Mouse (Mus musculus) neural tube, embryonic 12.5 days (tissue): ENCODE data around the gene Sorl1. TPM values are rescaled to one million over a fixed set of nuclear protein-coding genes. Genes with fewer than 3 reads are reported as not detected.
A peak's percentile ranks its signal among the peaks of the same experiment; 100 is the strongest.

ENCODE experiments used
- ATAC-seq: fragments of 200-750 bp; cut with Nextera tagmentation; 2 replicates; pipeline ENCODE4 v1.8.0; 2017; ENCODE audit warnings: low read depth, mild to moderate bottlenecking, moderate TSS enrichment, moderate library complexity; ENCODE audit not compliant: low FRiP score
- H3K27ac ChIP-seq: fragments of 300-500 bp; sonication (generic); 2 replicates; pipeline ENCODE4 v1.5.1; 2016
- H3K27me3 ChIP-seq: fragments of 300-500 bp; sonication (generic); replicated peaks from 2 replicates; pipeline ENCODE4 v1.6.1; 2016; ENCODE audit warnings: mild to moderate bottlenecking
- H3K36me3 ChIP-seq: fragments of 300-500 bp; sonication (generic); 2 replicates; pipeline ENCODE4 v1.6.1; 2016; ENCODE audit warnings: mild to moderate bottlenecking
- H3K4me1 ChIP-seq: fragments of 300-500 bp; sonication (generic); 2 replicates; pipeline ENCODE4 v1.6.1; 2016
- H3K4me2 ChIP-seq: fragments of 300-500 bp; sonication (generic); replicated peaks from 2 replicates; pipeline ENCODE4 v1.6.1; 2016; ENCODE audit warnings: mild to moderate bottlenecking
- H3K4me3 ChIP-seq: fragments of 300-500 bp; sonication (generic); 2 replicates; pipeline ENCODE4 v1.5.1; 2016
- H3K9ac ChIP-seq: fragments of 300-500 bp; sonication (generic); 2 replicates; pipeline ENCODE4 v1.6.1; 2016; ENCODE audit warnings: mild to moderate bottlenecking
- H3K9me3 ChIP-seq: fragments of 300-500 bp; sonication (generic); 2 replicates; pipeline ENCODE4 v1.6.1; 2016; ENCODE audit warnings: mild to moderate bottlenecking
- WGBS: fragments of 180-500 bp; shearing (Covaris S2); methylation state at CpG from one replicate; pipeline ENCODE4 v1.1.7; 2016; 5-methylcytosine and 5-hydroxymethylcytosine counted together
- polyA plus RNA-seq: library from polyadenylated mRNA; unstranded; fragments of >200 nt; fragmentation: Nextera tagmentation; extraction: Ambion mirVana; gene quantifications from 2 replicates; pipeline ENCODE4 v1.2.1, GENCODE M21; 2016

The Sorl1 gene
- polyA plus RNA-seq, 1 experiment from 2014 or later, result 16.4 TPM

- H3K27me3 ChIP-seq, result no peaks in the 10 kb centered on the region
- no peak overlapping the region for H3K9ac ChIP-seq
- 0 out of 2 replicates have a peak, but pooled peaks cover 4% of the 10 kb centered on the region for H3K4me1 ChIP-seq
- H3K9me3 ChIP-seq, result no peaks in the 10 kb centered on the region
- H3K4me2 ChIP-seq, result no peak overlapping the region
- peaks cover 19% of the 10 kb centered on the region for H3K36me3 ChIP-seq
- H3K27ac ChIP-seq, result peak overlapping the region; percentile 20; the same call in 1 of the 2 replicates
- 74% methylated on average over 18 of the region's 18 CpGs for WGBS
- peak; percentile 21; the same call in 1 of the 2 replicates for ATAC-seq
- no peak overlapping the region for H3K4me3 ChIP-seq
These were observed 84.8 kb downstream of the Sorl1 start for GRCm38 (mm10) chr9:42039000-42039992.

DNA sequence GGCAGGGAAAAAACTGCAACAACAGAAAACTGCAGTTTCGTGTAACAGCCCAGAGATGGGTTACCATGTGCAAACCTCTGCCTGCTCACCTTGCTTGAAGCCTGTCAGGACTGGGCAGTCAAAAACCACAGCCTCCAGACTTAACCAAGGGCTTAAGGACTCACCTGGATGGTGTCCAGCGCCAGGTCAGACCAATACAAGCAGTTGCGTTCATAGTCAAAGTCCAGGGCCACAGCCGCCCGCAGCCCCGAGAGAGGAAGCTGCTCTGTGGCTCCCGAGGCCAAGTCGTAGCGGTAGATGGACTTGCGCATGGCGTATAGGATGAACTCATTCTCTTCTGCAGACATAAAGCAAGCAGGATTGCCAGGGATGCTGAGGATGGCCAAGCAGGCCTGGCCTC is 87.2 kb downstream of the Sorl1 start:
- Histone ChIP-seq H3K27me3 (no peaks in the 10 kb centered on the region), H3K4me3 (no peak overlapping the region), H3K36me3 (peaks cover 9% of the 10 kb centered on the region; the same call in 1 of the 2 replicates), H3K9ac (no peak overlapping the region), H3K4me2 (no peak overlapping the region), H3K4me1 (0 out of 2 replicates have a peak, but pooled peaks cover 4% of the 10 kb centered on the region), H3K9me3 (no peaks in the 10 kb centered on the region), H3K27ac (no peak overlapping the region)
- ATAC-seq, result no peak
- WGBS, result 97% methylated on average over 11 of the region's 11 CpGs

DNA sequence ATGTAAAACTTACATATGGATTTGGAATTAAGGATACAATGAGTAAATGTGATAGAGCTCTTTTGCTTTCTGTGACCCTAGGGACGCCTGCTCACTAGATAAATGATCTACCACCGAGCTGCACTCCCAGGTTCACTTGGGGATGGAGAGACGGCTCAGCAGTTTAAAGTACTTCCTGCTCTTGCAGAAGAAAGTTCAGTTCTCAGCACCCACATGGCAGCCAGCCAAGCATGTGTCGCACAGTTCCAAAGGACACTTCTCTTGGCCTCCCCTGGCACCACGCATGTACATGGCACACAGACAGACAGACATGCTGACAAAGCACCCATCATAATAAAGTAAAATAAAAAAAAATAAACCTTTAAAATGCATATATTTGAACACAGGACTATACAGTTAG is 88.1 kb downstream of the Sorl1 start:
- Histone ChIP-seq H3K4me3 (no peak overlapping the region), H3K27ac (no peak overlapping the region)
- ATAC-seq, result no peak

DNA sequence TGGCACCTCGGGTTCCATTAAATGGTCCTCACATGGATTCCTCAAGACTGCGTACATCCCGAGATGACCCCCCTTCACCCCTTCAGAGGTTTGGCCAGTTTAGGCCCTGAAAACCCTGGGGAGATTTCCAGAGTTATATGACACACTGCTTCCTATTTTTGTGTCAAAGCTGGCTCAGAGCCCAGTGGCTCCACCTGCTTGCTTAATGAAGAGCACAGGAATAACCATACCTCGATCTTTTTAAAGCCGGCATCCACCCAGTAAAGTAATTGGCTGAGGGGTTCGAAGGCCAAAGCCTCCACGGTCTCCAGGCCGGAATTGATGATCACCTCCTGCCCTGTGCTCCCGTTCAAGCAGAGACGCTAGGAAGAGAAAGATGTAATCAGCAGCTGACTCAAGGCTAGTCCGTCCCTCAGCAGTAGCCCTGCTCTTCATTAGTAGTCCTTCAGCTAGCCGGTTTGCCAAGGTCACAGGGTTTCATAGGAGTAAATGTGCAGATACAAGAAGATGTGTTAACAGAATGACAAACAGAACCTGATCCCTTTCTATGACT is 88.8 kb downstream of the Sorl1 start:
- H3K27ac ChIP-seq, result no peak overlapping the region
- no peak overlapping the region for H3K4me2 ChIP-seq
- H3K36me3 ChIP-seq, result peaks cover 10% of the 10 kb centered on the region; the same call in 1 of the 2 replicates
- ATAC-seq, result no peak
- 0 out of 2 replicates have a peak, but pooled peaks cover 4% of the 10 kb centered on the region for H3K4me1 ChIP-seq
- no peaks in the 10 kb centered on the region for H3K27me3 ChIP-seq
- no peak overlapping the region for H3K9ac ChIP-seq
- no peak overlapping the region for H3K4me3 ChIP-seq
- no peaks in the 10 kb centered on the region for H3K9me3 ChIP-seq
- 83% methylated on average over 12 of the region's 12 CpGs for WGBS

More for the DNA sequence above, 88.1 kb downstream of the Sorl1 start:
- Histone ChIP-seq H3K4me2 (no peak overlapping the region), H3K4me1 (0 out of 2 replicates have a peak, but pooled peaks cover 4% of the 10 kb centered on the region), H3K9ac (no peak overlapping the region), H3K36me3 (0 out of 2 replicates have a peak, but pooled peaks cover 10% of the 10 kb centered on the region), H3K27me3 (no peaks in the 10 kb centered on the region), H3K9me3 (no peaks in the 10 kb centered on the region)
- 73% methylated on average over 5 of the region's 5 CpGs for WGBS

GRCm38 (mm10) chr9:42034116-42034520 is 90.0 kb downstream of the Sorl1 start:
- no peak overlapping the region for H3K9ac ChIP-seq
- H3K4me2 ChIP-seq, result no peak overlapping the region
- H3K36me3 ChIP-seq, result peaks cover 11% of the 10 kb centered on the region; the same call in 1 of the 2 replicates
- WGBS, result 75% methylated on average over 9 of the region's 9 CpGs
- H3K4me1 ChIP-seq, result no peaks in the 10 kb centered on the region
- no peak for ATAC-seq
- no peaks in the 10 kb centered on the region for H3K27me3 ChIP-seq
- H3K9me3 ChIP-seq, result no peaks in the 10 kb centered on the region
- H3K4me3 ChIP-seq, result no peak overlapping the region
- H3K27ac ChIP-seq, result no peak overlapping the region

DNA sequence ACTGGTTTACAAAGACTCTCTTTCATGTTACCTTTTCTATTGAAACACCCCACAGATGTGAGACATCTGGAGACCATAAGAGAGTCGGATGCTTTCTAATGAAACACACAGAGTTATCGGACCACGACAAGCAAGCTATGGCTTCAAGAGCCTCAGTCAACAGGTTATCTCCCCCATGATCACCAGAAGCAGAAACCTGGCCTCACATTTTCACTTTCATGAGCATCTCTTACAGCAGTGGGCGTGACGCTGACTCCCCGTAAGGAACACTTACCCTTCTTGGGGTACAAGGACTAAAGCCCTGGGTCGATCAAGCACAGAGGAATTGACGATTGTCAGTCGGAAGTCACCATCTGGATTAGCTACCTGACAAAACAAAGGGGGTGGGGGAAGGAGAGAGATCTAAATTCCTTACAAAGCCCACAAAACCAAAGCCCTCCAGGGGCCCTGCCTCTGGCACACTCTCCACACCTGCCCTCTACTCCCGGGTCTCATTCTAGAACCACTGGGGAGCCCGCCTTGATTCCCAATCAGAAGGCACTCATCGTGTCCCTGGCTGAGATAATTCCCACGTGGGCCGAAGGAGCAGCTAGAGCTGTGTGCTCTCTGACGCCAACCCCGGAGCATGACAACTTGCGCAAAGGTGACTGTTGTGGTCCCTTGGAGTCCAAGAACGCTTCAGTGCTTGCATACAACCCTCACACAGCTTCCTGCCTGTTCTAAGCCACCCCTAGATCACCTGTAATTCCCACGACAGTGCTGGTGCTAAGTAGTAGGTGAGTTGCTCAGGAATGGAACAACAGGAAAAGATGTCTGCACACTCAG is 90.6 kb downstream of the Sorl1 start:
- WGBS, result 69% methylated on average over 19 of the region's 19 CpGs
- no peak overlapping the region for H3K4me3 ChIP-seq
- no peak for ATAC-seq
- no peak overlapping the region for H3K4me2 ChIP-seq
- no peaks in the 10 kb centered on the region for H3K9me3 ChIP-seq
- no peak overlapping the region for H3K9ac ChIP-seq
- no peaks in the 10 kb centered on the region for H3K27me3 ChIP-seq
- H3K36me3 ChIP-seq, result peaks cover 11% of the 10 kb centered on the region; the same call in 1 of the 2 replicates
- H3K27ac ChIP-seq, result no peak overlapping the region
- no peaks in the 10 kb centered on the region for H3K4me1 ChIP-seq

DNA sequence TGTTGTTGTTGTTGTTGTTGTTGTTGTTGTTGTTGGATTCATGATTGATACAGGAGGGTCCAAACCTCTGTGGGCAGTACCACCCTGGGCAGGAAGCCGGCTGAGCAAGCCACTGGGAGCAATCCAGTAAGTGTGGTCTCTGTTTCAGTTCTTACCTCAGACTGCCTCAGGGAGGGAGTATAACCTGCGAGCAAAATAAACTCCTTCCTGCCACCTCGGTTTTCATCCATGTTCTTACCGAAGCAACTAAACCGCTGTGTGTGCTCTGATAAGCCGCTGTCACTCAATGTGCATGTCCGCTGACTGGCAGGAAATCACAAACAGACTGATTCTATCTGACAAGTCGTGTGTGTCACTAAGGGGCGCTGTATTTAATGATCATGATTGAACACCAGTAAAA is 91.7 kb downstream of the Sorl1 start:
- Histone ChIP-seq H3K9me3 (no peaks in the 10 kb centered on the region), H3K9ac (no peak overlapping the region), H3K36me3 (peaks cover 11% of the 10 kb centered on the region; the same call in 1 of the 2 replicates), H3K4me2 (no peak overlapping the region), H3K27ac (no peak overlapping the region), H3K4me3 (no peak overlapping the region), H3K27me3 (no peaks in the 10 kb centered on the region), H3K4me1 (no peaks in the 10 kb centered on the region)
- 84% methylated on average over 9 of the region's 9 CpGs for WGBS
- ATAC-seq, result no peak

GRCm38 (mm10) chr9:42028807-42029206 is 95.3 kb downstream of the Sorl1 start:
- no peak overlapping the region for H3K4me3 ChIP-seq
- no peaks in the 10 kb centered on the region for H3K4me1 ChIP-seq
- ATAC-seq, result no peak
- 80% methylated on average over 4 of the region's 4 CpGs for WGBS
- peaks cover 11% of the 10 kb centered on the region; the same call in 1 of the 2 replicates for H3K36me3 ChIP-seq
- no peaks in the 10 kb centered on the region for H3K27me3 ChIP-seq
- no peaks in the 10 kb centered on the region for H3K9me3 ChIP-seq
- no peak overlapping the region for H3K9ac ChIP-seq
- H3K4me2 ChIP-seq, result no peak overlapping the region
- no peak overlapping the region for H3K27ac ChIP-seq

- no peak for ATAC-seq
- Histone ChIP-seq H3K36me3 (no peaks in the 10 kb centered on the region; the same call in 1 of the 2 replicates), H3K9me3 (no peaks in the 10 kb centered on the region), H3K4me2 (no peak overlapping the region), H3K27me3 (no peaks in the 10 kb centered on the region), H3K27ac (no peak overlapping the region), H3K4me1 (peaks cover 5% of the 10 kb centered on the region), H3K9ac (no peak overlapping the region), H3K4me3 (no peak overlapping the region)
- WGBS, result 76% methylated on average over 9 of the region's 9 CpGs
These were observed 99.8 kb downstream of the Sorl1 start for GRCm38 (mm10) chr9:42024257-42024656.

DNA sequence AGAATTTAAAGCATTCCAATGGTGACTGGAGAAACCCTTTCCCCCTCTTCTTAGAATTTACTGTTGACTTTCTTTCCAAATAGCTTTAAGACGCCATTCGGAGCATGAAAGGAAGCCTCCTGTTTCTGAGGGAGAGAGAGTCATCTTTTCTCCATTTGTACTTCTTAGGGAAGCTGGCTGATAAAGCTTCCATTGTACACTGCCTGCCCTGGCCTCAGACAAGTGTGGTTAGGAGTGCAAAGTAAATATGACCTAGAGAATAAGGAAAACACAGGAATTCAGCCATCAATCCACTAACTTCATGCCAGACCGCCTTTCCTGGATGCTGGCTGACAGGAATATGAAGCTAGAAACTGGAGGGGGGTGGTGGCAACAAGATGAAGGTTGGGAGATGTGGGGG is 100.7 kb downstream of the Sorl1 start:
- Histone ChIP-seq H3K4me3 (no peak overlapping the region), H3K4me2 (no peak overlapping the region), H3K36me3 (no peaks in the 10 kb centered on the region; the same call in 1 of the 2 replicates), H3K27ac (no peak overlapping the region), H3K27me3 (no peaks in the 10 kb centered on the region), H3K9ac (no peak overlapping the region), H3K4me1 (peaks cover 5% of the 10 kb centered on the region), H3K9me3 (no peaks in the 10 kb centered on the region)
- 50% methylated on average over 3 of the region's 3 CpGs for WGBS
- ATAC-seq, result no peak

DNA sequence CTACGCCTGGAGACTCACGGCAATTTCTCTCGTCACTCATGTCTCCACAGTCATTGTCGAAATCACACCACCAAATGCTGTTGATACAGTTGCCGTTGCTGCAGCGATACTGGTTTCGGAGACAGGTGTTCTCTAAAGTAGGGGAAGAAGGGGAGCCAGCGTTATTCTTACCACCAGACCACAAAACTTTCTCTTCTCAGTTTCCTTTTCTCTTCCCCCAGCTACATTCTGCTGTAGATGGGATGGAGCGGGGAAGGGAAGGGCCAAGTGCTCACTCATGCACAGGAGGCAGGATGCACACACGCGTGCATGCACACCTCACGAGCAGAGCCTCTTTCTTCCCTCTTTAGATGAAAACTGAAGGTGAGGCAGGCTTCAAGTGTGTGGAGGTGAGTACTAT is 101.8 kb downstream of the Sorl1 start:
- Histone ChIP-seq H3K9ac (no peak overlapping the region), H3K4me3 (no peak overlapping the region), H3K9me3 (no peaks in the 10 kb centered on the region), H3K27me3 (no peaks in the 10 kb centered on the region), H3K36me3 (no peaks in the 10 kb centered on the region; the same call in 1 of the 2 replicates), H3K4me1 (peaks cover 5% of the 10 kb centered on the region), H3K27ac (no peak overlapping the region), H3K4me2 (no peak overlapping the region)
- no peak for ATAC-seq
- WGBS, result 93% methylated on average over 12 of the region's 12 CpGs
